Mouse (Mus musculus): Measurements from ENCODE around the gene Gm10563. TPM values are rescaled to one million over a fixed set of nuclear protein-coding genes. Genes with fewer than 3 reads are reported as not detected.
"Not testable (repeated sequence)": the region's sequence is repeated elsewhere in the genome, so short reads cannot be mapped to it uniquely, and the experiment has no call there.

Gene Gm10563
- total RNA-seq, 2 experiments from 2014 or later = not detected

DNA sequence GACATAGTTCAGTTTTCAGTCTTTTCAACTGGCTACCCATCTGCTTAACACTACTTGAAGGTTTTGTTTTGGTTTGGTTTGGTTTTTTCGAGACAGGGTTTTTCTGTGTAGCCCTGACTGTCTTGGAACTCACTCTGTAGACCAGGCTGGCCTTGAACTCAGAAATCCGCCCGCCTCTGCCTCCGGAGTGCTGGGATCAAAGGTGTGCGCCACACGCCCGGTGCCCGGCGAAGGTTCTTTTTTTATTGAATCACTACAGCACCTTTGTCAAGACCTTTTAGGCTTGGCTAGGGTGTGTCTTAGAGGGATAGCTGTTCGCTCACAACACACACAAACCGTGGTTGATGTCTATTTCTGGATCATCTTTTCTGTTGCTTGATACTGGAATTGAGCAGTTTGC is 74.9 kb downstream of the Gm10563 start:
- intact Hi-C loops (cut with DNase I) = loop anchor here (10.0 kb wide), 1 partner anchor 206 kb away; the partner anchor contains the start of gene Prkcz
- not testable (repeated sequence) for DNase-seq (ENCODE audit: low spot score)

DNA sequence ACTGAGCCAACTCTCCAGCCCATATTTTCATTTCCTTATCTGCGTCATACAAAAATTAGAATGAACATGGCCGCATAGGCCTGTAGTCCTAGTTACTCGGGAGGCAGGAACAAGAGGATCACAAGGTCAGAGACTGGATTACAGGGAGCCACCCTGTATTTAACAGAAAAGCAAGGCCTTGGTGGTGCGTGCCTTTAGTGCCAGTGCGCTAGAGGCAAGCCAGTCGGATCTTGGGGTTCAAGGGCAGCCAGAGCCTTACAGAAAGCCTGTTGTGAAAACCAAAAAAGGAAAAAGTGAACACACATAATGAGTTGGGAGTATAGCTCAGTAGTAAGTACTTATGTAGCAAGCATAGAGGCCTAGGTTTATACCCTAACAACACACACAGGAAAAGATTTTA is 75.4 kb downstream of the Gm10563 start:
- intact Hi-C loops (cut with DNase I) = loop anchor here (10.0 kb wide), 1 partner anchor 205 kb away; the partner anchor contains the start of gene Prkcz
- no peak for DNase-seq (ENCODE audit: low spot score)

DNA sequence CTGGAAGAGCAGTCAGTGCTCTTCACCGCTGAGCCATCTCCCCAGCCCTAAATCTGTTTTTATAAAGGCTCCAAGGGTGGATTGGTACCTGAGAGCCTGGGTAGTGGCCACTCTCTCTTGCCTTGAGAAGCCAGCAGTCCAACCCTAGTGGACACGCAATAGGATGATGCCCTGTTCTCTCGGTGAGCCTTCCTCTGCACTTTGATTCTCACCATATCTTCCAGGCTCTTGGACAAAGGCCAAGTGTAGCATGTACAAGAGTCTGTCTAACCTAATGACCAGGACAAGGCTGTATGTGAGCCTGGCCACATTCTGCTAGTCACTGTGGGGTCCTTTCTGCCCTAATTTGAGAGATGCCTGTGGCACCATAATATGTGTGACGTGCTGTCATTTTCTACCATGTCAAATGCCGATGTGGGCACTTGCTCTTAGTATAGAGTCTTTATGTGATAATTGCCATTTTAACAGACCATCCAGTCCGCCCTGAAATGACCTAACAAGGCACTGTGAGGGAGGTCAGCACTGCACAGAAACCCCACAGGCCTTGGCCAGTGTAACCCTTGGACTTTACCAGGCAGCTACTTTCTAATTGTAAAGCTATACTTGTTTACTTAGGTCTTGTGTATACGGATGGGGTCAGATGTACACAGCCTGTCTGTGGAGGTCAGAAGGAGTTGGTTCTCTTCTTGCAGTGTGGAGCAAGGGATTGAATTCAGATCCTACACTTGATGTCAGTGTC is 76.4 kb downstream of the Gm10563 start:
- DNase-seq (ENCODE audit: low spot score) = no peak
- intact Hi-C loops (cut with DNase I) = loop anchor here (1.0 kb wide), 1 partner anchor 88 kb away; no protein-coding TSS in a partner anchor

DNA sequence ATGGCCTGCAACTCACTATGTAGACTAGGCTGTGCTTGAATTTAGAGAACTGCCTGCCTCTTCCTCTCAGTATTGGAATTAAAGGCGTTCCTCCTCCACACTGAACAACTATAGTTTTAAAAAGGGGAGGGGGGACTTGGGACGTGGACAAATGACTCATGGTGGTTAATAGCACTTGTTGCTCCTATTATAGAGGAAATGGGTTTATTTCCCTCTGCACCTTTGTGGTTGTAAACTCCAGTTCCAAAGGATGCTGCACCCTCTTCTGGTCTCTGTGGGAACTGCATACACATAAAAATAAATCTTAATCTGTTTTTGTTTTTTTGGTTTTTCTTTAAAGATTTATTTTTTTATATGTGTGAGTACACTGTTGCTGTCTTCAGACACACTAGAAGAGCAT is 77.0 kb downstream of the Gm10563 start:
- intact Hi-C loops (cut with DNase I) = loop anchor here (1.0 kb wide), 1 partner anchor 87 kb away; no protein-coding TSS in a partner anchor
- no peak for DNase-seq (ENCODE audit: low spot score)

DNA sequence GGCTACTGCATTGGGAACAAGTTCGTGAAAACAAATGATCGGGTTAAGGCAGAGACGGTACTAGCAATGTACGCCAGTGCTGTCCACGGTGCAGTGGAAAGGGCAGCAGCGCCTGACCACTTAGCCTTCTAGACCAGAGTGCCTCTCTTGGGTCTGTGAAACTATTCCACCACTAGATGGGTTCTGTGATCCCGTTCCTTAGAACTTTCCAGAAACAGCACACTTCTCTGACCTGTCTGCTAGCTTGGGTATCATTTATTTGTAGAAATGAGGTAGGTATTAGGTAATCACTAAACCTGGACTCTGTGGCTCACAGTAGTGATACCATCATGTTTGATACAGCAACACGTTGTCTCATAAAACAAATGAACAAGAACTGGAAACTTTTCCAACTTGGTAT is 78.7 kb downstream of the Gm10563 start:
- intact Hi-C loops (cut with DNase I) = no loop called here
- no peak for DNase-seq (ENCODE audit: low spot score)

Other genes with a start within 250 kb of the Gm10563 start
- gene Gabrd, start 247.3 kb downstream of the Gm10563 start, total RNA-seq (2021) = not detected
- gene Cfap74, start 236.2 kb downstream of the Gm10563 start, total RNA-seq (2021) = under 1 TPM in 1 of 2 experiments, not detected in 1; 0.36 TPM
- gene Tmem52, start 176.3 kb downstream of the Gm10563 start, total RNA-seq (2021) = 1 to 10 TPM; 7.1 to 8.1 TPM
- gene Gnb1, start 154.0 kb downstream of the Gm10563 start, total RNA-seq (2021) = 100 to 1,000 TPM; 166 to 196 TPM
- 10 to 100 TPM; 36.6 to 37.3 TPM for gene Nadk, start 83.0 kb downstream of the Gm10563 start, total RNA-seq (2021)
- 1 to 10 TPM; 7.8 to 7.9 TPM for gene Slc35e2, start 44.0 kb downstream of the Gm10563 start, total RNA-seq (2021)
- 10 to 100 TPM; 29.2 to 30.3 TPM for gene Cdk11b, start 20.6 kb downstream of the Gm10563 start, total RNA-seq (2021)
- 1 to 10 TPM; 8.5 to 8.6 TPM for gene Mmp23, start 8.0 kb upstream of the Gm10563 start, total RNA-seq (2021)
- 10 to 100 TPM; 23.0 to 28.0 TPM for gene Mib2, start 23.8 kb upstream of the Gm10563 start, total RNA-seq (2021)
- gene Fndc10, start 48.9 kb upstream of the Gm10563 start, total RNA-seq (2021) = 1 to 10 TPM; 1.2 TPM
- gene Ssu72, start 59.4 kb upstream of the Gm10563 start, total RNA-seq (2021) = 10 to 100 TPM; 41.8 to 44.6 TPM
- under 1 TPM; 0.60 to 0.87 TPM for gene Tmem240, start 89.4 kb upstream of the Gm10563 start, total RNA-seq (2021)
- gene Atad3a, start 115.7 kb upstream of the Gm10563 start, total RNA-seq (2021) = 10 to 100 TPM; 49.6 to 50.3 TPM
- 1 to 10 TPM; 7.9 to 9.4 TPM for gene Vwa1, start 129.3 kb upstream of the Gm10563 start, total RNA-seq (2021)
- gene Tmem88b, start 140.5 kb upstream of the Gm10563 start, total RNA-seq (2021) = under 1 TPM; 0.75 to 0.84 TPM
- not detected for gene Ankrd65, start 145.0 kb upstream of the Gm10563 start, total RNA-seq (2021)
- 10 to 100 TPM; 75.0 to 78.0 TPM for gene Mrpl20, start 157.5 kb upstream of the Gm10563 start, total RNA-seq (2021)
- 10 to 100 TPM; 35.6 to 37.8 TPM for gene Ccnl2, start 167.1 kb upstream of the Gm10563 start, total RNA-seq (2021)
- 100 to 1,000 TPM; 108 to 109 TPM for gene Aurkaip1, start 185.9 kb upstream of the Gm10563 start, total RNA-seq (2021)
- 10 to 100 TPM; 30.5 to 33.0 TPM for gene Mxra8, start 194.3 kb upstream of the Gm10563 start, total RNA-seq (2021)
- 10 to 100 TPM; 43.3 to 44.3 TPM for gene Dvl1, start 202.0 kb upstream of the Gm10563 start, total RNA-seq (2021)
- under 1 TPM; 0.14 to 0.26 TPM for gene Tas1r3, start 218.0 kb upstream of the Gm10563 start, total RNA-seq (2021)
- gene Cptp, start 224.0 kb upstream of the Gm10563 start, total RNA-seq (2021) = 10 to 100 TPM in 1 of 2 experiments, 1 to 10 TPM in 1; 8.1 to 10.5 TPM
- gene Ints11, start 224.1 kb upstream of the Gm10563 start, total RNA-seq (2021) = 10 to 100 TPM; 15.9 to 17.5 TPM
- 10 to 100 TPM; 12.8 to 13.8 TPM for gene Pusl1, start 246.4 kb upstream of the Gm10563 start, total RNA-seq (2021)
- 10 to 100 TPM; 11.7 to 18.0 TPM for gene Acap3, start 246.4 kb upstream of the Gm10563 start, total RNA-seq (2021)